18 mouse cellular contexts compared by ENCODE assay signal in genomic region chr11:46939311-46939710, GRCm38 (mm10).
"Had no signal": no experiment of that assay in that cellular context is flagged by ENCODE, and none has a peak within 500 bp of the region (broad histone marks: within the 10 kb centered on the region; RNA-seq: fewer than 3 reads in every experiment).

No protein-coding gene starts in this region.

- H3K27ac ChIP-seq: limb, embryonic 12.5 days; liver, embryonic 13.5 days; lung, embryonic 15.5 days; macrophage; midbrain, embryonic 13.5 days; neural tube, embryonic 15.5 days had no signal

- H3K4me3 ChIP-seq: limb, embryonic 12.5 days; liver, embryonic 13.5 days; lung, embryonic 15.5 days; megakaryocyte, embryonic 14.5 days; midbrain, embryonic 13.5 days; myocyte; neural tube, embryonic 15.5 days had no signal

- H3K9me3 ChIP-seq: limb, embryonic 12.5 days; liver, embryonic 13.5 days; lung, embryonic 15.5 days; megakaryocyte, embryonic 14.5 days; midbrain, embryonic 13.5 days; neural tube, embryonic 15.5 days had no signal

- H3K36me3 ChIP-seq: limb, embryonic 12.5 days; liver, embryonic 13.5 days; lung, embryonic 15.5 days; midbrain, embryonic 13.5 days; neural tube, embryonic 15.5 days had no signal

- H3K27me3 ChIP-seq: limb, embryonic 12.5 days; liver, embryonic 13.5 days; lung, embryonic 15.5 days; megakaryocyte, embryonic 14.5 days; midbrain, embryonic 13.5 days; neural tube, embryonic 15.5 days had no signal

- H3K9ac ChIP-seq: limb, embryonic 12.5 days; liver, embryonic 13.5 days; liver, postnatal 0 days; lung, embryonic 15.5 days; midbrain, embryonic 13.5 days; neural tube, embryonic 15.5 days had no signal

- DNase-seq: layer of hippocampus, adult 9-11 months; layer of hippocampus, postnatal 36 days; liver; liver, embryonic 13.5 days; liver, postnatal 0 days; lung, postnatal 14 days; right cerebral cortex, adult 18-20 months; right cerebral cortex, postnatal 25 days; thymus, postnatal 36 days had no signal

- H3K4me1 ChIP-seq: limb, embryonic 12.5 days; liver, embryonic 13.5 days; lung, embryonic 15.5 days; megakaryocyte, embryonic 14.5 days; neural tube, embryonic 15.5 days had no signal

- ATAC-seq: inflammation-experienced regulatory T-cells, adult 6 months; intestine, postnatal 0 days; liver, postnatal 0 days; midbrain, embryonic 13.5 days had no signal

- H3K4me2 ChIP-seq: limb, embryonic 12.5 days; liver, embryonic 13.5 days; lung, embryonic 15.5 days; midbrain, embryonic 13.5 days; neural tube, embryonic 15.5 days had no signal
